Mouse (Mus musculus) spleen, adult 2 months (tissue): Measurements from ENCODE around the gene Zxdc.

ENCODE experiments used
- CTCF ChIP-seq: fragments of 200-500 bp; IDR thresholded peaks from 2 replicates; pipeline ENCODE4 v1.5.1; 2011; ENCODE audit warnings: mild to moderate bottlenecking, inconsistent platforms; ENCODE audit not compliant: insufficient read depth, insufficient read length, insufficient replicate concordance; ENCODE audit errors: extremely low read depth
- POLR2A ChIP-seq: fragments of 200-500 bp; IDR thresholded peaks from 2 replicates; pipeline ENCODE4 v1.6.1; 2011; ENCODE audit warnings: low read depth, low read length, inconsistent platforms

- no peak for TF ChIP-seq CTCF
- no peak for TF ChIP-seq POLR2A
Measured at GRCm38 (mm10) chr6:90324991-90325390, 44.3 kb upstream of the Zxdc start, which contains the start of gene Chst13.
